Mouse (Mus musculus) liver, embryonic 13.5 days (tissue): ENCODE results near the gene Ampd2. TPM values are rescaled to one million over a fixed set of nuclear protein-coding genes. Genes with fewer than 3 reads are reported as not detected.
A peak's percentile ranks its signal among the peaks of the same experiment; 100 is the strongest.

Experiments used
- ATAC-seq: fragments of 200-750 bp; cut with Nextera tagmentation; 2 replicates; pipeline ENCODE4 v1.8.0; 2017; ENCODE audit warnings: low read depth, mild to moderate bottlenecking, moderate number of reproducible peaks, moderate library complexity
- DNase-seq: peaks from one replicate; pipeline ENCODE4 v3.0.0; 2022
- H3K27ac ChIP-seq: fragments of 300-500 bp; sonication (generic); 2 replicates; pipeline ENCODE4 v1.5.1; 2015; ENCODE audit warnings: moderate library complexity, mild to moderate bottlenecking, inconsistent platforms
- H3K27me3 ChIP-seq: fragments of 300-500 bp; sonication (generic); 2 replicates; pipeline ENCODE4 v1.6.1; 2015; ENCODE audit warnings: mild to moderate bottlenecking, inconsistent platforms
- H3K36me3 ChIP-seq: fragments of 300-500 bp; sonication (generic); 2 replicates; pipeline ENCODE4 v1.6.1; 2015; ENCODE audit warnings: mild to moderate bottlenecking, inconsistent platforms
- H3K4me1 ChIP-seq: fragments of 300-500 bp; sonication (generic); replicated peaks from 2 replicates; pipeline ENCODE4 v1.6.1; 2015; ENCODE audit warnings: inconsistent platforms
- H3K4me2 ChIP-seq: fragments of 300-500 bp; sonication (generic); 2 replicates; pipeline ENCODE4 v1.6.1; 2015; ENCODE audit warnings: inconsistent platforms, mild to moderate bottlenecking, moderate library complexity
- H3K4me3 ChIP-seq: fragments of 300-500 bp; sonication (generic); replicated peaks from 2 replicates; pipeline ENCODE4 v1.5.1; 2015; ENCODE audit warnings: mild to moderate bottlenecking, inconsistent platforms
- H3K9ac ChIP-seq: fragments of 300-500 bp; sonication (generic); 2 replicates; pipeline ENCODE4 v1.6.1; 2015; ENCODE audit warnings: mild to moderate bottlenecking, inconsistent platforms
- H3K9me3 ChIP-seq: fragments of 300-500 bp; sonication (generic); replicated peaks from 2 replicates; pipeline ENCODE4 v1.6.1; 2016; ENCODE audit warnings: inconsistent platforms
- WGBS: fragments of 180-500 bp; shearing (Covaris S2); methylation state at CpG from one replicate; pipeline ENCODE4 v1.1.7; 2015; ENCODE audit not compliant: insufficient replicate concordance; 5-methylcytosine and 5-hydroxymethylcytosine counted together
- polyA plus RNA-seq: library from polyadenylated mRNA; unstranded; fragments of >200 nt; fragmentation: Nextera tagmentation; extraction: Ambion mirVana; gene quantifications from 2 replicates; pipeline ENCODE4 v1.2.1, GENCODE M21; 2015

The Ampd2 gene
- polyA plus RNA-seq, 1 experiment from 2014 or later: 46.0 TPM

GRCm38 (mm10) chr3:108094976-108095760 is 8.7 kb upstream of the Ampd2 start:
- Histone ChIP-seq H3K4me1 (peaks cover 84% of the 10 kb centered on the region), H3K9ac (peak overlapping the region; percentile 73), H3K4me2 (peak overlapping the region; percentile 58), H3K36me3 (no peaks in the 10 kb centered on the region), H3K4me3 (no peak overlapping the region), H3K27me3 (no peaks in the 10 kb centered on the region), H3K27ac (peak overlapping the region; percentile 98), H3K9me3 (no peaks in the 10 kb centered on the region)
- WGBS: 64% methylated on average over 12 of the region's 12 CpGs
- ATAC-seq: no peak
- DNase-seq: no peak

DNA sequence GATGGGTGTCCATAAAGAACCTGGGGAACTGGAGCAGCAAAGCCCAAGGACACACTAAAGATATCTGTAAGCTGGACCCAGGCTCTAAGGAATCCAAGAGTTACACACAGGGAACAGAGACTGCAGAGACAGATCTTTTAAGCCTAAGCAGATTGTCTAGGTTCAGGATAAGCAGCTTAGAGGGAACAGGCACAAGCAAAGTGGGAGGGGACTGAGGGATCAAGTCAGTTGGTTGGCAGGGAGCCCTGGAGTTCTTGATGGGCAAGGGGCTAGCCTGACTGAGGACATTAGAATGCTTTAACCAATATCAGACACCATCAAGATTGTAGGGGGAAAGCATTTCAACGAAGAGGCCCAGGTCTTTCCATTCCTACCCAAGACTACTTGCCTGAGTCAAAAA is 7.7 kb upstream of the Ampd2 start:
- WGBS: 74% methylated on average over 1 of the region's 1 CpGs
- Histone ChIP-seq H3K4me2 (no peak overlapping the region), H3K27ac (peak overlapping the region; percentile 98; the same call in 1 of the 2 replicates), H3K4me1 (peaks cover 82% of the 10 kb centered on the region), H3K9ac (peak overlapping the region; percentile 33), H3K36me3 (no peaks in the 10 kb centered on the region), H3K27me3 (no peaks in the 10 kb centered on the region), H3K4me3 (no peak overlapping the region), H3K9me3 (no peaks in the 10 kb centered on the region)
- DNase-seq: no peak
- ATAC-seq: no peak

- Histone ChIP-seq H3K27me3 (no peaks in the 10 kb centered on the region), H3K9me3 (no peaks in the 10 kb centered on the region), H3K27ac (peak overlapping the region; percentile 98; the same call in 1 of the 2 replicates), H3K36me3 (no peaks in the 10 kb centered on the region), H3K4me3 (no peak overlapping the region), H3K9ac (0 out of 2 replicates have a peak overlapping the region, but pooled peaks have one; percentile 10), H3K4me1 (peaks cover 82% of the 10 kb centered on the region), H3K4me2 (no peak overlapping the region)
- ATAC-seq (no peak), DNase-seq (no peak)
- WGBS: 50% methylated on average over 6 of the region's 6 CpGs
Observed at GRCm38 (mm10) chr3:108093306-108093705, 6.9 kb upstream of the Ampd2 start.

DNA sequence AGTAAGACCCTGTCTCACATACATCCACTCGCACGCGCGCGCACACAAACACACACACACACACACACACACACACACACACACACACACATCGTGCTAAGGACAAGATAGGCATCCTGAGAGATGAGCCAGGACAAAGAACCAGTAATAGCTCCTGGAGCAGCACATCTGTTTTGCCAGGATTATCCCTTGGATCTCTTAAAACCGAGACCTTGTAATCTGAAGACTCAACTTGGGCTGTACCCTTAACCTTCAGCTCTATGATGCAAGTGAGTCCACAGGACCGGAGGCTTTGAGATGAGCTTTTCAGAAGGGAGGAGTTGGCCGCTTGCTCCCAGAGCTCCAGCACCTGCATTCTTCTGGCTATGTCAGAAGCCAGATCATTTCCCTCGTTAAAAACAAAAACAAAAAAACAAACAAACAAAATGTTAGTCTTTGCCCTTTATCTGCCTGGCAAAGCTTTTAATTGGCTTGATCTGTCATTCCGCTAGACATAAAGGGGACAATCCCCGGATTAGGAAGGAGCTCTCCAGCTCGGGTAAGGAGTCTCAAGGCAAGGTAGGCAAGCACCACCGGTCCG is 6.2 kb upstream of the Ampd2 start, which contains the start of gene Gnat2:
Gene Gnat2, plus strand, starts transcription at position 254 of the 580 bp plus-strand sequence.
- ATAC-seq (no peak), DNase-seq (no peak)
- Histone ChIP-seq H3K9ac (0 out of 2 replicates have a peak within 1 kb of the TSS, but pooled peaks have one; percentile 10), H3K27ac (peak within 1 kb of the TSS; percentile 98; the same call in 1 of the 2 replicates), H3K36me3 (no peaks in the 10 kb centered on the region), H3K27me3 (no peaks in the 10 kb centered on the region), H3K4me3 (no peak within 1 kb of the TSS), H3K4me2 (no peak within 1 kb of the TSS), H3K9me3 (no peaks in the 10 kb centered on the region), H3K4me1 (peaks cover 79% of the 10 kb centered on the region)
- 78% methylated on average over 15 of the region's 15 CpGs for WGBS

GRCm38 (mm10) chr3:108092030-108092429 is 5.6 kb upstream of the Ampd2 start:
- H3K9me3 ChIP-seq: no peaks in the 10 kb centered on the region
- 53% methylated on average over 6 of the region's 6 CpGs for WGBS
- no peaks in the 10 kb centered on the region for H3K27me3 ChIP-seq
- H3K9ac ChIP-seq: no peak overlapping the region
- no peak overlapping the region for H3K4me2 ChIP-seq
- peaks cover 79% of the 10 kb centered on the region for H3K4me1 ChIP-seq
- no peak overlapping the region for H3K27ac ChIP-seq
- no peak for DNase-seq
- ATAC-seq: no peak
- H3K36me3 ChIP-seq: no peaks in the 10 kb centered on the region
- H3K4me3 ChIP-seq: no peak overlapping the region

DNA sequence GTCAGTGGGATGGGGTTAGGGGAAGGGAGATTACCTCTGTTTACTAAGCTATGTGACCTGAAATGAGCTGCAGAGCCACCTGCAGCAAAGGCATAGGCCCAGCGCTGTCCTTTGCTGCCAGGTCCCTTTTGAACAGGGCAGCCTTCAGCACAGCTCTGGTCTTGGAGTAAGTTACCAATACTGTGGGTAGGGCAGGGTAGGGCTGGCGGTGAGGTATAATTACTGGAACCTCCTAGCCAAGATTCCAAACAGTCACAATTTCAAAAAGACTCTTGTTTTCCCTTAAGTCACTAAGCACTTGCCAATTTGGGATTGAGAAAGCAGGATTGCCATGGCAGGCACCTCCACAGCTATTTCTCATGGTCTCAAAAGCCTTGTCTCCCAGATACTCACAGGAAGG is 4.1 kb upstream of the Ampd2 start:
- DNase-seq (no peak), ATAC-seq (no peak)
- H3K4me1 ChIP-seq: peaks cover 81% of the 10 kb centered on the region
- H3K4me2 ChIP-seq: no peak overlapping the region
- no peak overlapping the region for H3K9ac ChIP-seq
- H3K9me3 ChIP-seq: no peaks in the 10 kb centered on the region
- H3K27me3 ChIP-seq: no peaks in the 10 kb centered on the region
- H3K27ac ChIP-seq: no peak overlapping the region; the same call in 1 of the 2 replicates
- WGBS: 75% methylated on average over 2 of the region's 2 CpGs
- no peak overlapping the region for H3K4me3 ChIP-seq
- H3K36me3 ChIP-seq: no peaks in the 10 kb centered on the region

GRCm38 (mm10) chr3:108089916-108090315 is 3.5 kb upstream of the Ampd2 start:
- Histone ChIP-seq H3K9ac (no peak overlapping the region), H3K9me3 (no peaks in the 10 kb centered on the region), H3K4me1 (peaks cover 79% of the 10 kb centered on the region), H3K36me3 (no peaks in the 10 kb centered on the region), H3K27ac (no peak overlapping the region), H3K27me3 (no peaks in the 10 kb centered on the region), H3K4me2 (no peak overlapping the region), H3K4me3 (no peak overlapping the region)
- WGBS: 46% methylated on average over 2 of the region's 2 CpGs
- DNase-seq: no peak
- no peak for ATAC-seq

DNA sequence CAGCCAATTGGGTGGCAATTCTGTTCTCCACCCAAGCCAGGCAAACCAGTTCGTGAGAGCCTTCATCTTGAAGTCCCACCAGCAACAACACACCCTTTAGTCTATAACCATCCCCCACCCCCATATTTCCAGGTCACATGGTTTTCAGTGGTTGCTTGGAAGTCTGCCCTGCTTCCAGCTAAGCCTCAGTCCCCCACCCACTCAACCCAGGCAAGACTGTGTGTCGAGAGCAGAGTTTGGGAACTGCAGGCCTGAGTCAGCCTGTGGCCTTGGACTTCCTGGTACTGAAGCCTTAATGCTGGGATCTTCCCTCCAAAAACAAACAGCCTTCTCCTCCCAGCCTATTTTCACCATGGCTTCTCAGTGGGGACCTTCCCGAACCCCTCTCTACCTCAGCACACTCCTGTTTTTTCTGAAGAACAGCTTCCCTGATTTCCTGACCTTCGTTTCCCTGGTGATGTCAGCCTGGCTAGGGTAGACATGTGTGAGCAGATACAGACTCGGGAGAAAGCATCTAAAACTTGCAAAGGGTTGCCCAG is 2.5 kb upstream of the Ampd2 start:
- 57% methylated on average over 5 of the region's 5 CpGs for WGBS
- Histone ChIP-seq H3K27me3 (no peaks in the 10 kb centered on the region), H3K36me3 (0 out of 2 replicates have a peak, but pooled peaks cover 2% of the 10 kb centered on the region), H3K4me1 (peaks cover 79% of the 10 kb centered on the region), H3K9ac (no peak overlapping the region), H3K4me3 (no peak overlapping the region), H3K27ac (no peak overlapping the region), H3K4me2 (no peak overlapping the region), H3K9me3 (no peaks in the 10 kb centered on the region)
- no peak for ATAC-seq
- DNase-seq: no peak

- no peak for DNase-seq
- Histone ChIP-seq H3K27me3 (no peaks in the 10 kb centered on the region), H3K4me3 (peak overlapping the region; percentile 89), H3K36me3 (peaks cover 9% of the 10 kb centered on the region; the same call in 1 of the 2 replicates), H3K4me2 (peak overlapping the region; percentile 99), H3K9me3 (no peaks in the 10 kb centered on the region), H3K27ac (peak overlapping the region; percentile 90), H3K4me1 (peaks cover 79% of the 10 kb centered on the region), H3K9ac (peak overlapping the region; percentile 96)
- 46% methylated on average over 3 of the region's 3 CpGs for WGBS
- no peak for ATAC-seq
Observed at GRCm38 (mm10) chr3:108087329-108087728, 878 bp upstream of the Ampd2 start.

- H3K4me1 ChIP-seq: peaks cover 90% of the 10 kb centered on the region
- H3K27me3 ChIP-seq: no peaks in the 10 kb centered on the region
- under 1% methylated on average over 31 of the region's 31 CpGs for WGBS
- H3K27ac ChIP-seq: peak overlapping the region; percentile 90
- ATAC-seq (peak; percentile 47), DNase-seq (peak; percentile 56)
- H3K36me3 ChIP-seq: peaks cover 20% of the 10 kb centered on the region
- no peaks in the 10 kb centered on the region for H3K9me3 ChIP-seq
- peak overlapping the region; percentile 89 for H3K4me3 ChIP-seq
- peak overlapping the region; percentile 96 for H3K9ac ChIP-seq
- peak overlapping the region; percentile 99 for H3K4me2 ChIP-seq
Observed at GRCm38 (mm10) chr3:108085721-108086469, 556 bp downstream of the Ampd2 start.

GRCm38 (mm10) chr3:108085281-108085720 is 1.1 kb downstream of the Ampd2 start:
- H3K4me3 ChIP-seq: peak overlapping the region; percentile 89
- peak overlapping the region; percentile 90 for H3K27ac ChIP-seq
- peaks cover 25% of the 10 kb centered on the region for H3K36me3 ChIP-seq
- DNase-seq: peak; percentile 91
- ATAC-seq: peak; percentile 84
- H3K9me3 ChIP-seq: no peaks in the 10 kb centered on the region
- WGBS: 0% methylated on average over 14 of the region's 14 CpGs
- peak overlapping the region; percentile 96 for H3K9ac ChIP-seq
- H3K4me2 ChIP-seq: peak overlapping the region; percentile 99
- H3K27me3 ChIP-seq: no peaks in the 10 kb centered on the region
- peaks cover 88% of the 10 kb centered on the region for H3K4me1 ChIP-seq
